In the genomic region with DNA sequence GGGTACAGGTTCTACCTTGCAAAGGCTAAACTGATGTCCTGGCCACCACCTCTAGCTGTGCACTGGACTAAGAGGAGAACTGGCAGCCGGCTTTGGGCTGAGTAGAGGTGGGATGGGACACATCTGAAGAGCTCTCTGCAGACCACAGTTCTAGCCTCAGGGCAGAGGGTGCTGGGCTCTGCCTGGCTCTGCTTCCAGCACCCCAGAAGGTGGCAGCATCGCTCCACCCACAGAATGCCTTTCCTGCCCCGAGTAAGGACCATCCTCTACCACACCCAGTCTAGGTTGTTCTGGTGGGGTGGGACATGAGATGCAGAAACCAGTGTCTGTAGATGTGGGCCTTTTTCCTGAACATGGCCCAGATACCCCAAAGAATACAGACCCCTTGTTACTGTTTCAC, we compare ENCODE assay signal across 9 mouse cellular contexts. TPM values are rescaled to one million over a fixed set of nuclear protein-coding genes. Genes with fewer than 3 reads are reported as not detected.
DNase-seq lines count a peak whose midpoint lies in the region; ATAC-seq and TF ChIP-seq lines count a peak whose summit lies in the region.
"Had no signal": no experiment of that assay in that cellular context is flagged by ENCODE, and none has a peak within 500 bp of the region (broad histone marks: within the 10 kb centered on the region; RNA-seq: fewer than 3 reads in every experiment).

No protein-coding gene starts in this region.

- WGBS in embryonic facial prominence, embryonic 10.5 days, result 36% methylated on average over 3 of the region's 3 CpGs
- 31% methylated on average over 3 of the region's 3 CpGs for WGBS in hindbrain, postnatal 0 days
- WGBS in liver, embryonic 11.5 days, result 37% methylated on average over 3 of the region's 3 CpGs

- peaks cover 32% of the 10 kb centered on the region for H3K4me1 ChIP-seq in embryonic facial prominence, embryonic 10.5 days
- peaks cover 11% of the 10 kb centered on the region; the same call in 1 of the 2 replicates for H3K4me1 ChIP-seq in hindbrain, postnatal 0 days (ENCODE audit: insufficient read depth, low read length)
- peaks cover 17% of the 10 kb centered on the region for H3K4me1 ChIP-seq in liver, embryonic 11.5 days (replicated peaks; ENCODE audit: control insufficient read depth, insufficient read depth, low read length)

- 0 out of 2 replicates have a peak overlapping the region, but pooled peaks have one; percentile 31 for H3K27ac ChIP-seq in embryonic facial prominence, embryonic 10.5 days (replicated peaks)
- H3K27ac ChIP-seq in hindbrain, postnatal 0 days, result no peak overlapping the region
- H3K27ac ChIP-seq in liver, embryonic 11.5 days (ENCODE audit: low read depth, low read length), result no peak overlapping the region
- H3K27ac ChIP-seq: limb, embryonic 15.5 days had no signal

- peak; percentile 54 for DNase-seq in layer of hippocampus, adult 11-12 months (ENCODE audit: low spot score)
- DNase-seq in layer of hippocampus, adult 9-11 months, result no peak
- DNase-seq in adrenal gland, postnatal 10 days, result peak; percentile 75
- peak; percentile 74 for DNase-seq in embryonic facial prominence, embryonic 10.5 days (ENCODE audit: low spot score)
- peak; percentile 75 for DNase-seq in hindbrain, postnatal 0 days (ENCODE audit: low spot score)
- DNase-seq in liver, embryonic 11.5 days (ENCODE audit: low spot score), result peak; percentile 59
- DNase-seq in neural tube, embryonic 10.5 days (ENCODE audit: extremely low spot score, low spot score), result peak; percentile 57
- peak; percentile 67 for DNase-seq in thymus, postnatal 0 days (ENCODE audit: low spot score)

- no peaks in the 10 kb centered on the region for H3K9me3 ChIP-seq in embryonic facial prominence, embryonic 10.5 days
- no peaks in the 10 kb centered on the region for H3K9me3 ChIP-seq in hindbrain, postnatal 0 days (ENCODE audit: low read length)
- H3K9me3 ChIP-seq in liver, embryonic 11.5 days (ENCODE audit: control insufficient read depth, low read length), result no peaks in the 10 kb centered on the region
- H3K9me3 ChIP-seq: limb, embryonic 15.5 days had no signal

- H3K4me2 ChIP-seq in hindbrain, postnatal 0 days (ENCODE audit: low read depth, low read length), result no peak overlapping the region
- no peak overlapping the region for H3K4me2 ChIP-seq in liver, embryonic 11.5 days
- H3K4me2 ChIP-seq: limb, embryonic 15.5 days had no signal

- peak; percentile 97 for TF ChIP-seq CTCF in hindbrain, postnatal 0 days (IDR thresholded peaks at IDR 0.05; ENCODE audit: low read depth)

- H3K36me3 ChIP-seq in embryonic facial prominence, embryonic 10.5 days (replicated peaks), result peaks cover 66% of the 10 kb centered on the region
- peaks cover 29% of the 10 kb centered on the region; the same call in 1 of the 2 replicates for H3K36me3 ChIP-seq in hindbrain, postnatal 0 days (ENCODE audit: insufficient read depth, low read length)
- peaks cover 10% of the 10 kb centered on the region; the same call in 1 of the 2 replicates for H3K36me3 ChIP-seq in liver, embryonic 11.5 days (ENCODE audit: control insufficient read depth, insufficient read depth, low read length)

- no peak overlapping the region for H3K4me3 ChIP-seq in embryonic facial prominence, embryonic 10.5 days
- H3K4me3 ChIP-seq in hindbrain, postnatal 0 days (ENCODE audit: low read length), result no peak overlapping the region
- no peak overlapping the region for H3K4me3 ChIP-seq in liver, embryonic 11.5 days (ENCODE audit: low read depth, low read length)
- H3K4me3 ChIP-seq: limb, embryonic 15.5 days had no signal

- peak; percentile 67 for ATAC-seq in hindbrain, postnatal 0 days
- ATAC-seq in liver, embryonic 11.5 days (replicated peaks; ENCODE audit: low FRiP score), result peak; percentile 40; the same call in 1 of the 2 replicates

- H3K9ac ChIP-seq in hindbrain, postnatal 0 days (replicated peaks; ENCODE audit: low read length), result no peak overlapping the region
- H3K9ac ChIP-seq in liver, embryonic 11.5 days (ENCODE audit: low read depth, low read length), result no peak overlapping the region
- H3K9ac ChIP-seq: limb, embryonic 15.5 days had no signal

- no peaks in the 10 kb centered on the region for H3K27me3 ChIP-seq in embryonic facial prominence, embryonic 10.5 days (replicated peaks; ENCODE audit: low read depth, poor library complexity, severe bottlenecking)
- H3K27me3 ChIP-seq in hindbrain, postnatal 0 days (ENCODE audit: insufficient read depth, low read length), result no peaks in the 10 kb centered on the region
- H3K27me3 ChIP-seq in liver, embryonic 11.5 days (replicated peaks; ENCODE audit: control insufficient read depth, insufficient read depth, low read length), result no peaks in the 10 kb centered on the region
- H3K27me3 ChIP-seq: limb, embryonic 15.5 days had no signal

RNA-seq across cellular contexts. Expression of gene Ccdc167, which starts 12.1 kb away (rescaled TPM):
- 10 to 100 TPM; 12.7 to 17.2 TPM for total RNA-seq in adrenal gland, postnatal 10 days (2021)
- 16.5 and 18.1 TPM in 2 replicates for polyA plus RNA-seq in embryonic facial prominence, embryonic 10.5 days (2016; fragmentation: Nextera tagmentation; extraction: Ambion mirVana)
- total RNA-seq in hindbrain, postnatal 0 days (2014; rRNA removed), result 9.7 and 14.4 TPM in 2 replicates
- polyA plus RNA-seq in hindbrain, postnatal 0 days (2015; fragmentation: Nextera tagmentation; extraction: Ambion mirVana), result 9.8 and 11.3 TPM in 2 replicates
- polyA plus RNA-seq in liver, embryonic 11.5 days (2014; fragmentation: Nextera tagmentation; extraction: Ambion mirVana), result 15.2 and 15.4 TPM in 2 replicates
- polyA plus RNA-seq in thymus, postnatal 0 days (2015; fragmentation: Nextera tagmentation; extraction: Ambion mirVana), result 9.2 and 10.8 TPM in 2 replicates

RNA-seq across cellular contexts. Expression of gene Cmtr1, which starts 44.4 kb away (rescaled TPM):
- total RNA-seq in adrenal gland, postnatal 10 days (2021), result 10 to 100 TPM; 52.4 to 99.0 TPM
- 135 and 140 TPM in 2 replicates for polyA plus RNA-seq in embryonic facial prominence, embryonic 10.5 days (2016; fragmentation: Nextera tagmentation; extraction: Ambion mirVana)
- total RNA-seq in hindbrain, postnatal 0 days (2014; rRNA removed), result 69.1 and 71.5 TPM in 2 replicates
- 106 and 116 TPM in 2 replicates for polyA plus RNA-seq in hindbrain, postnatal 0 days (2015; fragmentation: Nextera tagmentation; extraction: Ambion mirVana)
- polyA plus RNA-seq in liver, embryonic 11.5 days (2014; fragmentation: Nextera tagmentation; extraction: Ambion mirVana), result 126 and 130 TPM in 2 replicates
- 131 and 136 TPM in 2 replicates for polyA plus RNA-seq in thymus, postnatal 0 days (2015; fragmentation: Nextera tagmentation; extraction: Ambion mirVana)
